Mouse (Mus musculus) liver, adult 2 months (tissue): Measurements from ENCODE around the gene 9130213A22Rik. TPM values are rescaled to one million over a fixed set of nuclear protein-coding genes. Genes with fewer than 3 reads are reported as not detected.

Experiments
- DNase-seq: peaks from one replicate; pipeline ENCODE4 v3.0.0-alpha.2; 2011; ENCODE audit warnings: low read depth, low spot score; ENCODE audit errors: extremely low read depth
- H3K27ac ChIP-seq: fragments of 200-500 bp; replicated peaks from 2 replicates; pipeline ENCODE4 v1.5.1; 2012; ENCODE audit warnings: low read depth, mild to moderate bottlenecking, control low read depth, inconsistent platforms, low read length; ENCODE audit not compliant: insufficient read depth
- H3K27me3 ChIP-seq: fragments of 200-500 bp; 2 replicates; pipeline ENCODE4 v1.6.1; 2012; ENCODE audit warnings: mild to moderate bottlenecking, moderate library complexity, low read length, inconsistent platforms; ENCODE audit not compliant: control insufficient read depth, insufficient read depth
- H3K36me3 ChIP-seq: fragments of 200-500 bp; 2 replicates; pipeline ENCODE4 v1.6.1; 2012; ENCODE audit warnings: low read length, inconsistent platforms; ENCODE audit not compliant: control insufficient read depth, insufficient read depth
- H3K4me1 ChIP-seq: fragments of 200-500 bp; 2 replicates; pipeline ENCODE4 v1.6.1; 2011; ENCODE audit warnings: low read length; ENCODE audit not compliant: control insufficient read depth, insufficient read depth
- H3K4me3 ChIP-seq: fragments of 200-500 bp; 2 replicates; pipeline ENCODE4 v1.5.1; 2011; ENCODE audit warnings: low read depth, mild to moderate bottlenecking, control low read depth, low read length, moderate library complexity; ENCODE audit not compliant: insufficient read depth
- H3K79me2 ChIP-seq: fragments of 200-500 bp; 2 replicates; pipeline ENCODE4 v1.6.1; 2012; ENCODE audit warnings: inconsistent platforms, mild to moderate bottlenecking, low read length, moderate library complexity; ENCODE audit not compliant: control insufficient read depth, insufficient read depth
- H3K9ac ChIP-seq: fragments of 200-500 bp; 2 replicates; pipeline ENCODE4 v1.6.1; 2012; ENCODE audit warnings: low read depth, mild to moderate bottlenecking, control low read depth, inconsistent platforms, low read length
- CTCF ChIP-seq: fragments of 200-500 bp; IDR thresholded peaks from 2 replicates; pipeline ENCODE4 v1.5.1; 2011; ENCODE audit warnings: low read depth, low read length, control low read depth
- POLR2A ChIP-seq: fragments of 200-500 bp; IDR thresholded peaks from 2 replicates; pipeline ENCODE4 v1.6.1; 2011; ENCODE audit warnings: low read length, control low read depth; ENCODE audit not compliant: insufficient read depth; ENCODE audit errors: extremely low read depth
- WGBS: fragments of 180-500 bp; shearing (Covaris S2); methylation state at CpG from one replicate; pipeline ENCODE4 v1.1.7; 2018; 5-methylcytosine and 5-hydroxymethylcytosine counted together
- polyA plus RNA-seq: library from polyadenylated mRNA; depleted of rRNA; stranded (reverse); fragments of >200 nt; gene quantifications from 2 replicates; pipeline ENCODE4 v1.2.3, GENCODE M21; 2012; rRNA removed
- total RNA-seq: library from RNA; depleted of rRNA; stranded (reverse); fragments of >200 nt; gene quantifications from 2 replicates; pipeline ENCODE4 v1.2.3, GENCODE M21; 2014; rRNA removed

Gene 9130213A22Rik
- total and polyA plus RNA-seq, 2 experiments: 0.05 TPM; not detected in 1

DNA sequence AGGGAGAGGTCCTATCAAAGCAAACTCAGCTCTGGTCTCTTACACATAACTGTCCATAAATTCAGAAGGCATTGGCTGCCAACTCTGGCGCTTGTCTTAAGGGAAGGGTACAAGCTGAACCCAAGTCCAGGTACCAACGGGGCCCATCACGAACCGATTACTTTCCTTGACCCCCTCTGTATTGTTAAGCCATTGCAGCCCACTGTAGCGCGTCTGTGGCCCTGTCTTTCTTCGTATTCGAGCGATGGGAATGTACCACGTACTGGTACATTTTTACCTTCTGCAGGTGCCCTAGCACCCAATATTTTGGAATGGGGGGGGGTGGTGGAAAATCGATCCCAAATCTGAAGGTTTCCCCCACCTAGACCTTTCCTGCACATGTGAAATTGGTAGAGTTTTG, 50.2 kb downstream of the 9130213A22Rik start:
- peaks cover 9% of the 10 kb centered on the region for H3K4me1 ChIP-seq
- H3K79me2 ChIP-seq: no peaks in the 10 kb centered on the region
- H3K9ac ChIP-seq: no peak overlapping the region

DNA sequence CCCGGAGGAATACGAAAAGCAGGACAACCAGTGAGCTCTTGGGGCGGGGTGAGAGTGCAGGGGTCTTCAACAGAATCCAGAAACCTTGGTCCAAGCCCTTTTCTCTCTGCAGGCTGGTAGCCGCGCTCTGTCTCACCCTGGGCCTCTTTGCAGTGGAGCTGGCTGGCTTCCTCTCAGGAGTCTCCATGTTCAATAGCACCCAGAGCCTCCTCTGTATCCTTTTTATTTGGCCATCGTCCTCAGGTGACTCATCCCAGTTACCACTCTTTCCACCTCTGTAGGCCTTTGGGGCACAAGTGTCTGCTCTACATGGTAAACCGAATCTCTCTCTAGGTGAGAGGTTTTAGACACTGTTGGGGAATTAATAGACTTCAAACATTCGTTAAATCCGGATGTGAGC, 51.1 kb downstream of the 9130213A22Rik start:
- Histone ChIP-seq H3K9ac (peak overlapping the region; percentile 36), H3K27ac (no peak overlapping the region), H3K27me3 (no peaks in the 10 kb centered on the region), H3K79me2 (no peaks in the 10 kb centered on the region), H3K4me3 (peak overlapping the region; percentile 65), H3K4me1 (peaks cover 10% of the 10 kb centered on the region), H3K36me3 (no peaks in the 10 kb centered on the region)
- DNase-seq: no peak
- TF ChIP-seq POLR2A (no peak), CTCF (no peak)
- 42% methylated on average over 9 of the region's 9 CpGs for WGBS

More for the DNA sequence above, 50.2 kb downstream of the 9130213A22Rik start:
- H3K27ac ChIP-seq: no peak overlapping the region
- H3K4me3 ChIP-seq: no peak overlapping the region
- TF ChIP-seq POLR2A: no peak
- no peak for TF ChIP-seq CTCF
- no peaks in the 10 kb centered on the region for H3K36me3 ChIP-seq
- DNase-seq: no peak
- WGBS: 85% methylated on average over 11 of the region's 11 CpGs
- H3K27me3 ChIP-seq: no peaks in the 10 kb centered on the region

DNA sequence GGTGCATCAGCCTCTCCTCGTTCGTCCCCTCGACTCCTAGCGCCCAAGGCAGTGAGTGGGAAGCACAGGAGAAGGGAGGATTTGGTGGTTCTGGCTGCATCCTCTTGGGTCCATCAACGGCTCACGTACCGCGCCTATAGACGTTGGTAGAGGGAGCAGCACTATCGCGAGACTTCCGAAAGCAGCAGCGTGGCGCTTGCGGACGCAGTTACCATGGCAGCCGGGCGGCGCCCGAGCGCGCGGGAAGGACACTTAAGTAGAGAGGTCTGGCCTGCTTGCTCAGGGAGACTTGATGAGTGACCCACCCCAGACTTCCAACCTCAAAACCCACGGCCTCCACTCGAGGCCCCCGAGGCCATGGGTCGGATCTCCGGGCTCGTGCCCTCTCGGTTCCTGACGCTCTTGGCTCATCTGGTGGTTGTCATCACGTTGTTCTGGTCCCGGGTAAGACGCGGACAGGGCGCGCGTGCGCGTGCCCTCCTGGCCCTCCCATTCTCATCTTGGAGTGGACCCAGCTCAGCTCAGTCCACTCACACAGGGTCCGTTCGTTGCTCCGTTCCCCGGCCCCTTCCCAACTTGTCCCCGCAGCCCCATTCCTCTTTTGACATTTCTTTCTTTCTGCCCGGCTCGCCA, 51.7 kb downstream of the 9130213A22Rik start, which contains the start of gene Tmem107:
Gene Tmem107 (plus strand): TSS at position 217 of the 633 bp plus-strand sequence.
- TF ChIP-seq CTCF (no peak), POLR2A (0 out of 2 replicates have a peak, but pooled peaks have one; percentile 15)
- H3K36me3 ChIP-seq: no peaks in the 10 kb centered on the region
- H3K4me3 ChIP-seq: peak within 1 kb of the TSS; percentile 65
- peak within 1 kb of the TSS; percentile 69 for H3K9ac ChIP-seq
- H3K27me3 ChIP-seq: no peaks in the 10 kb centered on the region
- 1% methylated on average over 47 of the region's 47 CpGs for WGBS
- no peaks in the 10 kb centered on the region for H3K79me2 ChIP-seq
- H3K27ac ChIP-seq: peak within 1 kb of the TSS; percentile 21
- peaks cover 12% of the 10 kb centered on the region for H3K4me1 ChIP-seq
- peak; percentile 82 for DNase-seq

DNA sequence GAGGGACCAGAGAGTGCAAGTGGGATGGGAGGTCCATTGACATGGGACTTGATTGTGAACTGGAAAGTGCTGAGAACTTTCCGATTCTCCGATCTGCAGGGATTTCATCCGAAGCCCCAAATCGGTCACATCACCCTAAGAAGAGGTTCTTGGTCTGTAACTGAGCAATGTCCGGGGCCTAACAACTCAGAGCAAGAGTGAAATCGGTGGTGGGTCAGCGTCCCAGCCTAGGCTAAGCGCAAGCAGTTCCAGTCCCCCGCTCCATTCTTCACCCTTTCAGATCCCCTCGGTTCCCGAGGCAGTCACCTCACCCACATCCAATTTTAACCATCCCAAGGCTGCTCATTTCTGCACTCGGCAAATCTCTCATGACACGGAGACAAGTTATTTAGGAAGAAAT, 52.3 kb downstream of the 9130213A22Rik start:
- Histone ChIP-seq H3K9ac (peak overlapping the region; percentile 69), H3K4me1 (peaks cover 12% of the 10 kb centered on the region), H3K4me3 (peak overlapping the region; percentile 65), H3K27ac (peak overlapping the region; percentile 21), H3K36me3 (no peaks in the 10 kb centered on the region), H3K79me2 (no peaks in the 10 kb centered on the region), H3K27me3 (no peaks in the 10 kb centered on the region)
- WGBS: 4% methylated on average over 13 of the region's 13 CpGs
- no peak for DNase-seq
- no peak for TF ChIP-seq CTCF
- no peak for TF ChIP-seq POLR2A

Other genes starting within 250 kb of the 9130213A22Rik start
- under 0.01 and 0.07 TPM in 2 replicates for gene Rnf222, start 234.0 kb downstream of the 9130213A22Rik start, total RNA-seq
- gene Rnf222, start 234.0 kb downstream of the 9130213A22Rik start, polyA plus RNA-seq: 0.11 TPM in 1 of 2 replicates, not detected in the other
- 1,005 and 1,133 TPM in 2 replicates for gene Rpl26, start 221.0 kb downstream of the 9130213A22Rik start, total RNA-seq
- 292 and 293 TPM in 2 replicates for gene Rpl26, start 221.0 kb downstream of the 9130213A22Rik start, polyA plus RNA-seq
- not detected in 2 replicates for gene Odf4, start 195.5 kb downstream of the 9130213A22Rik start, total RNA-seq
- gene Odf4, start 195.5 kb downstream of the 9130213A22Rik start, polyA plus RNA-seq: not detected in 2 replicates
- 2.4 and 3.2 TPM in 2 replicates for gene Arhgef15, start 165.1 kb downstream of the 9130213A22Rik start, total RNA-seq
- gene Arhgef15, start 165.1 kb downstream of the 9130213A22Rik start, polyA plus RNA-seq: 11.7 and 14.8 TPM in 2 replicates
- 0.28 and 0.81 TPM in 2 replicates for gene Slc25a35, start 154.5 kb downstream of the 9130213A22Rik start, total RNA-seq
- gene Slc25a35, start 154.5 kb downstream of the 9130213A22Rik start, polyA plus RNA-seq: 2.4 and 2.5 TPM in 2 replicates
- 3.1 and 6.8 TPM in 2 replicates for gene Rangrf, start 147.4 kb downstream of the 9130213A22Rik start, total RNA-seq
- 5.5 and 6.1 TPM in 2 replicates for gene Rangrf, start 147.4 kb downstream of the 9130213A22Rik start, polyA plus RNA-seq
- gene Pfas, start 114.1 kb downstream of the 9130213A22Rik start, total RNA-seq: 7.0 and 9.4 TPM in 2 replicates
- 4.9 and 5.0 TPM in 2 replicates for gene Pfas, start 114.1 kb downstream of the 9130213A22Rik start, polyA plus RNA-seq
- 2.6 and 5.0 TPM in 2 replicates for gene Ctc1, start 106.7 kb downstream of the 9130213A22Rik start, total RNA-seq
- gene Ctc1, start 106.7 kb downstream of the 9130213A22Rik start, polyA plus RNA-seq: 8.1 and 12.5 TPM in 2 replicates
- 0.37 and 1.2 TPM in 2 replicates for gene Aurkb, start 76.9 kb downstream of the 9130213A22Rik start, total RNA-seq
- gene Aurkb, start 76.9 kb downstream of the 9130213A22Rik start, polyA plus RNA-seq: 0.34 and 0.66 TPM in 2 replicates
- gene Borcs6, start 62.9 kb downstream of the 9130213A22Rik start, total RNA-seq: 6.1 and 6.5 TPM in 2 replicates
- 10.5 and 11.2 TPM in 2 replicates for gene Borcs6, start 62.9 kb downstream of the 9130213A22Rik start, polyA plus RNA-seq
- gene Tmem107, start 51.8 kb downstream of the 9130213A22Rik start, total RNA-seq: 1.8 and 2.2 TPM in 2 replicates
- 3.3 and 4.7 TPM in 2 replicates for gene Tmem107, start 51.8 kb downstream of the 9130213A22Rik start, polyA plus RNA-seq
- gene Vamp2, start 34.1 kb downstream of the 9130213A22Rik start, total RNA-seq: 5.2 and 6.4 TPM in 2 replicates
- 21.7 and 36.9 TPM in 2 replicates for gene Vamp2, start 34.1 kb downstream of the 9130213A22Rik start, polyA plus RNA-seq
- 8.0 and 9.0 TPM in 2 replicates for gene Per1, start 27.4 kb downstream of the 9130213A22Rik start, total RNA-seq
- 4.6 and 6.9 TPM in 2 replicates for gene Per1, start 27.4 kb downstream of the 9130213A22Rik start, polyA plus RNA-seq
- not detected in 2 replicates for gene Hes7, start 2.2 kb downstream of the 9130213A22Rik start, total RNA-seq
- 0.05 TPM in 1 of 2 replicates, not detected in the other for gene Hes7, start 2.2 kb downstream of the 9130213A22Rik start, polyA plus RNA-seq
- not detected in 2 replicates for gene Aloxe3, start 3.3 kb upstream of the 9130213A22Rik start, total RNA-seq
- gene Aloxe3, start 3.3 kb upstream of the 9130213A22Rik start, polyA plus RNA-seq: 0.09 TPM in 1 of 2 replicates, not detected in the other
- not detected in 2 replicates for gene Alox12b, start 34.4 kb upstream of the 9130213A22Rik start, total RNA-seq
- not detected in 2 replicates for gene Alox12b, start 34.4 kb upstream of the 9130213A22Rik start, polyA plus RNA-seq
- gene Alox8, start 75.3 kb upstream of the 9130213A22Rik start, total RNA-seq: not detected in 2 replicates
- gene Alox8, start 75.3 kb upstream of the 9130213A22Rik start, polyA plus RNA-seq: not detected in 2 replicates
- not detected in 2 replicates for gene Gucy2e, start 114.4 kb upstream of the 9130213A22Rik start, total RNA-seq
- not detected in 2 replicates for gene Gucy2e, start 114.4 kb upstream of the 9130213A22Rik start, polyA plus RNA-seq
- 2.5 and 3.0 TPM in 2 replicates for gene Cntrob, start 201.2 kb upstream of the 9130213A22Rik start, total RNA-seq
- 3.0 and 3.9 TPM in 2 replicates for gene Cntrob, start 201.2 kb upstream of the 9130213A22Rik start, polyA plus RNA-seq
- gene Trappc1, start 201.4 kb upstream of the 9130213A22Rik start, total RNA-seq: 37.5 and 40.9 TPM in 2 replicates
- 35.1 and 38.3 TPM in 2 replicates for gene Trappc1, start 201.4 kb upstream of the 9130213A22Rik start, polyA plus RNA-seq
- 0.13 and 0.28 TPM in 2 replicates for gene Kcnab3, start 203.7 kb upstream of the 9130213A22Rik start, total RNA-seq
- gene Kcnab3, start 203.7 kb upstream of the 9130213A22Rik start, polyA plus RNA-seq: 0.50 and 0.84 TPM in 2 replicates
- gene Rnf227, start 217.9 kb upstream of the 9130213A22Rik start, total RNA-seq: 0.55 and 0.67 TPM in 2 replicates
- 0.35 and 0.41 TPM in 2 replicates for gene Rnf227, start 217.9 kb upstream of the 9130213A22Rik start, polyA plus RNA-seq
- gene Chd3, start 246.8 kb upstream of the 9130213A22Rik start, total RNA-seq: 45.2 and 57.5 TPM in 2 replicates
- 55.2 and 80.2 TPM in 2 replicates for gene Chd3, start 246.8 kb upstream of the 9130213A22Rik start, polyA plus RNA-seq